Mouse (Mus musculus) heart, embryonic 16.5 days (tissue): ENCODE results near the gene Chmp3. TPM values are rescaled to one million over a fixed set of nuclear protein-coding genes. Genes with fewer than 3 reads are reported as not detected.

Experiments used
- ATAC-seq: fragments of 200-750 bp; cut with Nextera tagmentation; replicated peaks from 2 replicates; pipeline ENCODE4 v1.8.0; 2017; ENCODE audit warnings: moderate number of reproducible peaks; ENCODE audit not compliant: insufficient read depth, low FRiP score; ENCODE audit errors: extremely low read depth
- H3K27ac ChIP-seq: fragments of 300-500 bp; sonication (generic); 2 replicates; pipeline ENCODE4 v1.5.1; 2014; ENCODE audit warnings: mild to moderate bottlenecking, low read length, control low read depth, moderate library complexity
- H3K27me3 ChIP-seq: fragments of 300-500 bp; sonication (generic); 2 replicates; pipeline ENCODE4 v1.6.1; 2014; ENCODE audit warnings: low read length, mixed read lengths; ENCODE audit not compliant: control insufficient read depth, insufficient read depth
- H3K36me3 ChIP-seq: fragments of 300-500 bp; sonication (generic); 2 replicates; pipeline ENCODE4 v1.6.1; 2014; ENCODE audit not compliant: control insufficient read depth, insufficient read depth
- H3K4me1 ChIP-seq: fragments of 300-500 bp; sonication (generic); 2 replicates; pipeline ENCODE4 v1.6.1; 2014; ENCODE audit warnings: low read length, mixed read lengths; ENCODE audit not compliant: control insufficient read depth, insufficient read depth
- H3K4me2 ChIP-seq: fragments of 300-500 bp; sonication (generic); 2 replicates; pipeline ENCODE4 v1.6.1; 2014; ENCODE audit warnings: low read depth, mild to moderate bottlenecking, control low read depth, low read length
- H3K4me3 ChIP-seq: fragments of 300-500 bp; sonication (generic); 2 replicates; pipeline ENCODE4 v1.5.1; 2014; ENCODE audit warnings: mild to moderate bottlenecking, control low read depth, low read length
- H3K9ac ChIP-seq: fragments of 300-500 bp; sonication (generic); 2 replicates; pipeline ENCODE4 v1.6.1; 2014; ENCODE audit warnings: low read length, control low read depth
- H3K9me3 ChIP-seq: fragments of 300-500 bp; sonication (generic); replicated peaks from 2 replicates; pipeline ENCODE4 v1.6.1; 2016; ENCODE audit warnings: low read length; ENCODE audit not compliant: control insufficient read depth
- WGBS: fragments of 180-500 bp; shearing (Covaris S2); extraction: QIAGEN DNeasy Blood & Tissue Kit; methylation state at CpG from one replicate; pipeline ENCODE4 v1.1.7; 2014; 5-methylcytosine and 5-hydroxymethylcytosine counted together
- polyA plus RNA-seq: library from polyadenylated mRNA; unstranded; fragments of >200 nt; fragmentation: Nextera tagmentation; extraction: Ambion mirVana; gene quantifications from 2 replicates; pipeline ENCODE4 v1.2.1, GENCODE M21; 2015

The Chmp3 gene
- polyA plus RNA-seq, 1 experiment from 2014 or later: 67.6 TPM

GRCm38 (mm10) chr6:71624723-71625122 is 81.1 kb downstream of the Chmp3 start:
- no peak overlapping the region for H3K4me2 ChIP-seq
- peaks cover 8% of the 10 kb centered on the region for H3K4me1 ChIP-seq
- no peaks in the 10 kb centered on the region for H3K9me3 ChIP-seq
- no peak for ATAC-seq
- H3K36me3 ChIP-seq: peaks cover 35% of the 10 kb centered on the region
- no peaks in the 10 kb centered on the region for H3K27me3 ChIP-seq
- no peak overlapping the region for H3K4me3 ChIP-seq
- no peak overlapping the region for H3K9ac ChIP-seq
- H3K27ac ChIP-seq: no peak overlapping the region

DNA sequence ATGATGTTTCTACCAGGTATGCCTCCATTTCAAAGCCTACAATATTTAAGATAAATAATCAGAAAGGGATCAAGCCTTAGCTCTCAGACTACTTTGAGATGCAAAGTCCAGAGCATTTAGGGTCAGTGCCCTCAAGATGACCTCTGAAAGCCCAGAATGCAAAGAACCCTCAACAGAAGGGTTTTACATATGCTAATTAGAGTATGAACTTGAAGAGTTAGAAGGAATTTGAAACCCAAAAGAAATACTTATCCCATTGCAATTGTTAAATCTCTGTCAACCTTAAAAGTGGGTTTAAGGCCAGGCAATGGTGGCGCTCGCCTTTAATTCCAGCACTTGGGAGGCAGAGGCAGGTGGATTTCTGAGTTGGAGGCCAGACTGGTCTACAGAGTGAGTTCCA is 82.4 kb downstream of the Chmp3 start:
- H3K4me1 ChIP-seq: peaks cover 19% of the 10 kb centered on the region
- no peak overlapping the region for H3K27ac ChIP-seq
- ATAC-seq: no peak
- H3K4me2 ChIP-seq: no peak overlapping the region
- 91% methylated on average over 2 of the region's 2 CpGs for WGBS
- H3K9me3 ChIP-seq: no peaks in the 10 kb centered on the region
- H3K27me3 ChIP-seq: no peaks in the 10 kb centered on the region
- no peak overlapping the region for H3K9ac ChIP-seq
- peaks cover 33% of the 10 kb centered on the region for H3K36me3 ChIP-seq
- no peak overlapping the region for H3K4me3 ChIP-seq

DNA sequence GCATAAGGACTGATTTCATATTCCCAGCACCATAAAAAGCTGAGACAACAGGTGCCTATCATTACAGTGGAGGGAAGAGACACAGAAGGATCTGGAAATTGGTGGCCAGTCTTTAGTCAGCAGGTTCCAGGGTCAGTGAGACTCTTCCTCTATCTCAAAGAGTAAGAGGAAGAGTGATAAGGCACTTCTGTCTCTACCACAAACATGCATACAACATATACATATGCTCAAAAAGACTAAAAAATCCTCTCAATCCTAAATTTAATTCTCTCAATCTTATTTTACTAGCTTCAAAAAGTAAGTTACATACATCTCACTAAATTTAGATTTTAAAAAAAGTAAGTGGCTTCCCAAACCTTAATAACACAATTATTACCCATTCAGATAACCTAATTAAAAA is 83.7 kb downstream of the Chmp3 start:
- no peak overlapping the region for H3K27ac ChIP-seq
- no peak overlapping the region for H3K4me3 ChIP-seq
- ATAC-seq: no peak
- peaks cover 33% of the 10 kb centered on the region for H3K36me3 ChIP-seq
- no peaks in the 10 kb centered on the region for H3K27me3 ChIP-seq
- peaks cover 21% of the 10 kb centered on the region for H3K4me1 ChIP-seq
- no peaks in the 10 kb centered on the region for H3K9me3 ChIP-seq
- H3K4me2 ChIP-seq: no peak overlapping the region
- no peak overlapping the region for H3K9ac ChIP-seq

GRCm38 (mm10) chr6:71631196-71631595 is 87.6 kb downstream of the Chmp3 start:
- no peak for ATAC-seq
- peaks cover 21% of the 10 kb centered on the region for H3K4me1 ChIP-seq
- H3K27me3 ChIP-seq: no peaks in the 10 kb centered on the region
- WGBS: 1% methylated on average over 2 of the region's 2 CpGs
- H3K4me3 ChIP-seq: peak overlapping the region; percentile 79
- peak overlapping the region; percentile 81 for H3K4me2 ChIP-seq
- H3K36me3 ChIP-seq: peaks cover 17% of the 10 kb centered on the region
- H3K9me3 ChIP-seq: no peaks in the 10 kb centered on the region
- no peak overlapping the region for H3K27ac ChIP-seq
- peak overlapping the region; percentile 88; the same call in 1 of the 2 replicates for H3K9ac ChIP-seq

GRCm38 (mm10) chr6:71631706-71632461 is 88.3 kb downstream of the Chmp3 start:
- peaks cover 1% of the 10 kb centered on the region; the same call in 1 of the 2 replicates for H3K27me3 ChIP-seq
- WGBS: 3% methylated on average over 42 of the region's 42 CpGs
- H3K36me3 ChIP-seq: peaks cover 15% of the 10 kb centered on the region
- peak overlapping the region; percentile 79 for H3K4me3 ChIP-seq
- peak; percentile 1; the same call in 1 of the 2 replicates for ATAC-seq
- peaks cover 21% of the 10 kb centered on the region for H3K4me1 ChIP-seq
- no peaks in the 10 kb centered on the region for H3K9me3 ChIP-seq
- peak overlapping the region; percentile 88 for H3K9ac ChIP-seq
- peak overlapping the region; percentile 81 for H3K4me2 ChIP-seq
- peak overlapping the region; percentile 98 for H3K27ac ChIP-seq

Other genes starting within 250 kb of the Chmp3 start
- gene Smyd1, start 221.6 kb upstream of the Chmp3 start, polyA plus RNA-seq: 118 and 136 TPM in 2 replicates
- 3.0 and 17.6 TPM in 2 replicates for gene Cd8b1, start 221.0 kb upstream of the Chmp3 start, polyA plus RNA-seq
- 1.5 and 12.2 TPM in 2 replicates for gene Cd8a, start 170.4 kb upstream of the Chmp3 start, polyA plus RNA-seq
- gene Rmnd5a, start 103.2 kb upstream of the Chmp3 start, polyA plus RNA-seq: 11.0 and 14.5 TPM in 2 replicates
- 13.1 and 13.8 TPM in 2 replicates for gene Rnf103, start 49.9 kb upstream of the Chmp3 start, polyA plus RNA-seq
- gene Kdm3a, start 89.2 kb downstream of the Chmp3 start, polyA plus RNA-seq: 34.1 and 35.1 TPM in 2 replicates
- gene Reep1, start 163.8 kb downstream of the Chmp3 start, polyA plus RNA-seq: 20.3 and 20.9 TPM in 2 replicates